Mouse (Mus musculus): Measurements from ENCODE around the gene Gm428. TPM values are rescaled to one million over a fixed set of nuclear protein-coding genes. Genes with fewer than 3 reads are reported as not detected.

The Gm428 gene
- not detected for polyA plus RNA-seq (2014; fragmentation: Illumina TruSeq; extraction: RNeasy Lipid Tissue Mini Kit (QIAGEN cat#74804); ENCODE audit: low replicate concordance)

GRCm38 (mm10) chr4:73683216-73683615, at the start of gene Gm428:
Gm428 (plus strand) TSS chr4:73683516.

GRCm38 (mm10) chr4:73637821-73638220, 45.5 kb upstream of the Gm428 start, which contains the start of gene Gm11236:
Gm11236 (plus strand) TSS chr4:73638121.

GRCm38 (mm10) chr4:73668054-73668453, 15.3 kb upstream of the Gm428 start, which contains the start of gene Gm11239:
Gm11239 (plus strand) TSS chr4:73668354.

Other genes with a start within 250 kb of the Gm428 start
- not detected for gene Gm11238, start 75.6 kb upstream of the Gm428 start, polyA plus RNA-seq (2014; fragmentation: Illumina TruSeq; extraction: RNeasy Lipid Tissue Mini Kit (QIAGEN cat#74804); ENCODE audit: low replicate concordance)
- gene Gm11237, start 60.5 kb upstream of the Gm428 start, polyA plus RNA-seq (2014; fragmentation: Illumina TruSeq; extraction: RNeasy Lipid Tissue Mini Kit (QIAGEN cat#74804); ENCODE audit: low replicate concordance), result not detected
- gene Gm11236, start 45.4 kb upstream of the Gm428 start, polyA plus RNA-seq (2014; fragmentation: Illumina TruSeq; extraction: RNeasy Lipid Tissue Mini Kit (QIAGEN cat#74804); ENCODE audit: low replicate concordance), result not detected
- not detected for gene Gm11239, start 15.2 kb upstream of the Gm428 start, polyA plus RNA-seq (2014; fragmentation: Illumina TruSeq; extraction: RNeasy Lipid Tissue Mini Kit (QIAGEN cat#74804); ENCODE audit: low replicate concordance)
- 26.7 TPM for gene Rasef, start 107.5 kb downstream of the Gm428 start, polyA plus RNA-seq (2014; fragmentation: Illumina TruSeq; extraction: RNeasy Lipid Tissue Mini Kit (QIAGEN cat#74804); ENCODE audit: low replicate concordance)
- not detected for gene Gm11758, start 192.8 kb downstream of the Gm428 start, polyA plus RNA-seq (2014; fragmentation: Illumina TruSeq; extraction: RNeasy Lipid Tissue Mini Kit (QIAGEN cat#74804); ENCODE audit: low replicate concordance)
- not detected for gene Gm11757, start 207.6 kb downstream of the Gm428 start, polyA plus RNA-seq (2014; fragmentation: Illumina TruSeq; extraction: RNeasy Lipid Tissue Mini Kit (QIAGEN cat#74804); ENCODE audit: low replicate concordance)
- not detected for gene Gm13871, start 222.4 kb downstream of the Gm428 start, polyA plus RNA-seq (2014; fragmentation: Illumina TruSeq; extraction: RNeasy Lipid Tissue Mini Kit (QIAGEN cat#74804); ENCODE audit: low replicate concordance)
- not detected for gene Gm11756, start 237.2 kb downstream of the Gm428 start, polyA plus RNA-seq (2014; fragmentation: Illumina TruSeq; extraction: RNeasy Lipid Tissue Mini Kit (QIAGEN cat#74804); ENCODE audit: low replicate concordance)

All from small intestine, adult 10 weeks (tissue).